Mouse (Mus musculus): ENCODE measurements at regions not wholly inside any gene's neighbourhood (a gene's known extent, or its start where the extent isn't known, plus 50 kb on each side); places are given as distances from the start of the nearest gene placed in this dataset.

- H3K27me3 ChIP-seq (replicated peaks) = no peaks in the 10 kb centered on the region
- H3K9ac ChIP-seq = no peak overlapping the region
- 88% methylated on average over 6 of the region's 6 CpGs for WGBS
- H3K9me3 ChIP-seq = no peaks in the 10 kb centered on the region
- H3K4me2 ChIP-seq = no peak overlapping the region
- no peak overlapping the region for H3K4me3 ChIP-seq
- H3K27ac ChIP-seq = no peak overlapping the region
- no peak for ATAC-seq (replicated peaks)
- 0 out of 2 replicates have a peak, but pooled peaks cover 3% of the 10 kb centered on the region for H3K4me1 ChIP-seq
- no peaks in the 10 kb centered on the region for H3K36me3 ChIP-seq (replicated peaks)
These were observed 476.6 kb upstream of the Pitx2 start for GRCm38 (mm10) chr3:128723100-128723499.

- ATAC-seq (replicated peaks) = no peak
- Histone ChIP-seq H3K4me3 (no peak overlapping the region), H3K36me3 (replicated peaks) (no peaks in the 10 kb centered on the region), H3K9ac (no peak overlapping the region), H3K9me3 (no peaks in the 10 kb centered on the region), H3K4me2 (no peak overlapping the region), H3K27ac (no peak overlapping the region), H3K4me1 (0 out of 2 replicates have a peak, but pooled peaks cover 3% of the 10 kb centered on the region), H3K27me3 (replicated peaks) (no peaks in the 10 kb centered on the region)
- WGBS = 17% methylated on average over 5 of the region's 5 CpGs
These were observed 479.4 kb upstream of the Pitx2 start for GRCm38 (mm10) chr3:128720276-128720675.

GRCm38 (mm10) chr3:128719226-128719625 lies 480.5 kb upstream of the Pitx2 start:
- Histone ChIP-seq H3K27ac (no peak overlapping the region), H3K27me3 (replicated peaks) (no peaks in the 10 kb centered on the region), H3K9me3 (no peaks in the 10 kb centered on the region), H3K36me3 (replicated peaks) (no peaks in the 10 kb centered on the region), H3K4me3 (no peak overlapping the region), H3K9ac (no peak overlapping the region), H3K4me1 (0 out of 2 replicates have a peak, but pooled peaks cover 3% of the 10 kb centered on the region), H3K4me2 (no peak overlapping the region)
- no peak for ATAC-seq (replicated peaks)
- 38% methylated on average over 7 of the region's 7 CpGs for WGBS

- H3K36me3 ChIP-seq (replicated peaks) = no peaks in the 10 kb centered on the region
- H3K9me3 ChIP-seq = no peaks in the 10 kb centered on the region
- no peak overlapping the region for H3K4me2 ChIP-seq
- H3K27me3 ChIP-seq (replicated peaks) = no peaks in the 10 kb centered on the region
- no peak overlapping the region for H3K4me3 ChIP-seq
- no peak for ATAC-seq (replicated peaks)
- no peak overlapping the region for H3K27ac ChIP-seq
- no peaks in the 10 kb centered on the region for H3K4me1 ChIP-seq
- no peak overlapping the region for H3K9ac ChIP-seq
- WGBS = 39% methylated on average over 3 of the region's 3 CpGs
These were observed 492.4 kb upstream of the Pitx2 start for GRCm38 (mm10) chr3:128707270-128707669.

- ATAC-seq (replicated peaks) = peak; percentile 71
- 52% methylated on average over 8 of the region's 8 CpGs for WGBS
- no peak overlapping the region for H3K27ac ChIP-seq
These were observed 531.1 kb upstream of the Pitx2 start for GRCm38 (mm10) chr3:128668468-128669127.

GRCm38 (mm10) chr3:128665184-128665583 lies 534.5 kb upstream of the Pitx2 start:
- Histone ChIP-seq H3K27ac (no peak overlapping the region), H3K9ac (no peak overlapping the region), H3K9me3 (no peaks in the 10 kb centered on the region), H3K4me2 (no peak overlapping the region), H3K4me3 (no peak overlapping the region), H3K36me3 (replicated peaks) (no peaks in the 10 kb centered on the region), H3K4me1 (peaks cover 4% of the 10 kb centered on the region; the same call in 1 of the 2 replicates), H3K27me3 (replicated peaks) (no peaks in the 10 kb centered on the region)
- no peak for ATAC-seq (replicated peaks)
- 87% methylated on average over 3 of the region's 3 CpGs for WGBS

More at GRCm38 (mm10) chr3:128668468-128669127, 531.1 kb upstream of the Pitx2 start:
- H3K27me3 ChIP-seq (replicated peaks) = no peaks in the 10 kb centered on the region
- no peaks in the 10 kb centered on the region for H3K9me3 ChIP-seq
- no peaks in the 10 kb centered on the region for H3K36me3 ChIP-seq (replicated peaks)
- H3K4me3 ChIP-seq = no peak overlapping the region
- no peak overlapping the region for H3K9ac ChIP-seq
- H3K4me1 ChIP-seq = peaks cover 4% of the 10 kb centered on the region; the same call in 1 of the 2 replicates
- no peak overlapping the region for H3K4me2 ChIP-seq

GRCm38 (mm10) chr3:128636960-128637755 lies 562.5 kb upstream of the Pitx2 start:
- Histone ChIP-seq H3K36me3 (replicated peaks) (no peaks in the 10 kb centered on the region), H3K4me3 (no peak overlapping the region), H3K9me3 (no peaks in the 10 kb centered on the region), H3K4me2 (no peak overlapping the region), H3K9ac (no peak overlapping the region), H3K27ac (no peak overlapping the region), H3K27me3 (replicated peaks) (no peaks in the 10 kb centered on the region), H3K4me1 (0 out of 2 replicates have a peak, but pooled peaks cover 8% of the 10 kb centered on the region)
- 63% methylated on average over 18 of the region's 18 CpGs for WGBS
- peak; percentile 77; the same call in 1 of the 2 replicates for ATAC-seq (replicated peaks)

- H3K27ac ChIP-seq = no peak overlapping the region
- WGBS = 49% methylated on average over 1 of the region's 1 CpGs
These were observed 572.0 kb upstream of the Pitx2 start for GRCm38 (mm10) chr3:128627696-128628095.

GRCm38 (mm10) chr3:128616675-128617074 lies 583.0 kb upstream of the Pitx2 start:
- Histone ChIP-seq H3K9me3 (no peaks in the 10 kb centered on the region), H3K36me3 (replicated peaks) (no peaks in the 10 kb centered on the region), H3K9ac (no peak overlapping the region), H3K4me1 (no peaks in the 10 kb centered on the region), H3K27ac (no peak overlapping the region), H3K4me2 (no peak overlapping the region), H3K4me3 (no peak overlapping the region), H3K27me3 (replicated peaks) (no peaks in the 10 kb centered on the region)
- no peak for ATAC-seq (replicated peaks)
- WGBS = 81% methylated on average over 6 of the region's 6 CpGs

More at GRCm38 (mm10) chr3:128627696-128628095, 572.0 kb upstream of the Pitx2 start:
- ATAC-seq (replicated peaks) = no peak
- Histone ChIP-seq H3K4me1 (no peaks in the 10 kb centered on the region), H3K36me3 (replicated peaks) (no peaks in the 10 kb centered on the region), H3K27me3 (replicated peaks) (no peaks in the 10 kb centered on the region), H3K9me3 (no peaks in the 10 kb centered on the region), H3K4me2 (no peak overlapping the region), H3K9ac (no peak overlapping the region), H3K4me3 (no peak overlapping the region)

- WGBS = 63% methylated on average over 9 of the region's 9 CpGs
- no peak overlapping the region for H3K9ac ChIP-seq
- no peak for ATAC-seq (replicated peaks)
These were observed 586.0 kb upstream of the Pitx2 start for GRCm38 (mm10) chr3:128613657-128614056.

GRCm38 (mm10) chr3:128610731-128611130 lies 588.9 kb upstream of the Pitx2 start:
- ATAC-seq (replicated peaks) = no peak
- Histone ChIP-seq H3K27ac (no peak overlapping the region), H3K27me3 (replicated peaks) (no peaks in the 10 kb centered on the region), H3K4me2 (no peak overlapping the region), H3K36me3 (replicated peaks) (no peaks in the 10 kb centered on the region), H3K9me3 (no peaks in the 10 kb centered on the region), H3K9ac (no peak overlapping the region), H3K4me1 (no peaks in the 10 kb centered on the region), H3K4me3 (no peak overlapping the region)
- 89% methylated on average over 6 of the region's 6 CpGs for WGBS

More at GRCm38 (mm10) chr3:128613657-128614056, 586.0 kb upstream of the Pitx2 start:
- Histone ChIP-seq H3K27ac (no peak overlapping the region), H3K4me1 (no peaks in the 10 kb centered on the region), H3K9me3 (no peaks in the 10 kb centered on the region), H3K4me3 (no peak overlapping the region), H3K36me3 (replicated peaks) (no peaks in the 10 kb centered on the region), H3K4me2 (no peak overlapping the region), H3K27me3 (replicated peaks) (no peaks in the 10 kb centered on the region)

GRCm38 (mm10) chr3:128608694-128609093 lies 591.0 kb upstream of the Pitx2 start:
- no peak overlapping the region for H3K27ac ChIP-seq
- no peak overlapping the region for H3K4me2 ChIP-seq
- H3K9ac ChIP-seq = no peak overlapping the region
- no peak overlapping the region for H3K4me3 ChIP-seq
- no peaks in the 10 kb centered on the region for H3K27me3 ChIP-seq (replicated peaks)
- no peak for ATAC-seq (replicated peaks)
- no peaks in the 10 kb centered on the region for H3K9me3 ChIP-seq
- 82% methylated on average over 3 of the region's 3 CpGs for WGBS
- no peaks in the 10 kb centered on the region for H3K4me1 ChIP-seq
- H3K36me3 ChIP-seq (replicated peaks) = no peaks in the 10 kb centered on the region
